Mouse (Mus musculus): ENCODE data around the gene Megf6.

GRCm38 (mm10) chr4:154248092-154248805 is 77.7 kb downstream of the Megf6 start:
- TF ChIP-seq FLI1 (IDR thresholded peaks at IDR 0.05; ENCODE audit: low read length) (no peak), GATA1 (IDR thresholded peaks at IDR 0.05; ENCODE audit: borderline replicate concordance, low read length) (no peak)

Data from megakaryocyte, embryonic 14.5 days (primary cell).